Mouse (Mus musculus): ENCODE data around the gene Rreb1. TPM values are rescaled to one million over a fixed set of nuclear protein-coding genes. Genes with fewer than 3 reads are reported as not detected.

Rreb1 gene
- polyA plus RNA-seq, 1 experiment from 2014 or later = 10.0 TPM

DNA sequence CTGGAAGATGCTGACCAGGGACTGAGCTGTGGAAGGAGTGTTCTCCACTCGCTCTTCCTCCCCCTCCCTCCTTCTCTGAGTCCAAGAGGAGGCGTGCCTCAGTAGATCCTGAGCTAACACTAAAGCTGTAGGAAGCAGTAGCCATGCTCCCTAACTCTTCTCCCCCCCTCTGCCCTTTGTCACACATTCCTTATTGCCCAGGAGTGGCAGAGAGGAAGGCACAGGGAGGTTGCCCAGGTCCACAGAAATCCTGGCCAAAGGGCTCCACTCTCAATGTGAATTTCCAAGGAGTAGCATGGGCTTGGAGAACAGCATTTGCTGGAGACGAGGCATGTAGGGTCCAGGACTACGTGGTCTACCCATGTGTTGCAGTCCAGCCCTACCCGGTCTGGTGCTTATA lies 104.8 kb downstream of the Rreb1 start:
- no peak overlapping the region for H3K4me2 ChIP-seq (replicated peaks; ENCODE audit: low read depth, low read length)
- H3K27ac ChIP-seq (ENCODE audit: low read length) = peak overlapping the region; percentile 52
- ATAC-seq (no peak), DNase-seq (ENCODE audit: low spot score) (no peak)
- TF ChIP-seq EP300 (IDR thresholded peaks at IDR 0.05) = no peak
- TF ChIP-seq CTCF (IDR thresholded peaks at IDR 0.05) = no peak
- H3K4me1 ChIP-seq (ENCODE audit: insufficient read depth, low read depth, low read length) = peaks cover 45% of the 10 kb centered on the region; the same call in 1 of the 2 replicates
- WGBS = 65% methylated on average over 5 of the region's 5 CpGs
- no peaks in the 10 kb centered on the region for H3K27me3 ChIP-seq (replicated peaks; ENCODE audit: insufficient read depth, low read length)
- no peaks in the 10 kb centered on the region for H3K9me3 ChIP-seq (ENCODE audit: low read length)
- H3K36me3 ChIP-seq (ENCODE audit: insufficient read depth, low read length) = no peaks in the 10 kb centered on the region
- H3K4me3 ChIP-seq (ENCODE audit: low read depth, low read length) = no peak overlapping the region
- no peak overlapping the region for H3K9ac ChIP-seq (replicated peaks; ENCODE audit: low read depth)

DNA sequence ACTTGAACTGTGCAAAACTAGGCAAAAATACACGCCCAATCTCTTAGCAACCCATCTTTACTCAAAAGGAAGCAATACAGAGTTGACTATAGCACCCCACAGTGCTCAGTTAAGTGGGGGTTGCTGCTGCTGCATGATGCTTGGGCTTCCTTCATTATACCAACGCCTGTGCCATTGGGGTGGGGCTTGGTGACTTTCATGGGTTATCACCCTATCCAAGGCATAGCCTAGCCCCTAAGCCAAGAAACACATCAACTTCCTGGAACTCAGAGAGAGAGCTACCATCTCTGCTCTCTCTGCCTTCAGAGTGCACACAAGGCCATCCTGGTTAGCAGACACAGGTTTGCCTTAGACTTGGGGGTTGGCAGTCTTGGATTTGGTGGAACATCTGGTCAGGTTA lies 107.2 kb downstream of the Rreb1 start:
- H3K4me1 ChIP-seq (ENCODE audit: insufficient read depth, low read depth, low read length) = peaks cover 25% of the 10 kb centered on the region; the same call in 1 of the 2 replicates
- TF ChIP-seq EP300 (IDR thresholded peaks at IDR 0.05) = no peak
- TF ChIP-seq CTCF (IDR thresholded peaks at IDR 0.05) = no peak
- no peak overlapping the region for H3K9ac ChIP-seq (replicated peaks; ENCODE audit: low read depth)
- peaks cover 4% of the 10 kb centered on the region; the same call in 1 of the 2 replicates for H3K36me3 ChIP-seq (ENCODE audit: insufficient read depth, low read length)
- H3K4me2 ChIP-seq (replicated peaks; ENCODE audit: low read depth, low read length) = no peak overlapping the region
- no peaks in the 10 kb centered on the region for H3K27me3 ChIP-seq (replicated peaks; ENCODE audit: insufficient read depth, low read length)
- 86% methylated on average over 2 of the region's 2 CpGs for WGBS
- H3K27ac ChIP-seq (ENCODE audit: low read length) = no peak overlapping the region
- H3K4me3 ChIP-seq (ENCODE audit: low read depth, low read length) = no peak overlapping the region
- H3K9me3 ChIP-seq (ENCODE audit: low read length) = no peaks in the 10 kb centered on the region
- ATAC-seq (no peak), DNase-seq (ENCODE audit: low spot score) (no peak)

GRCm38 (mm10) chr13:37886024-37886423 lies 107.8 kb downstream of the Rreb1 start:
- Histone ChIP-seq H3K4me1 (ENCODE audit: insufficient read depth, low read depth, low read length) (peaks cover 18% of the 10 kb centered on the region; the same call in 1 of the 2 replicates), H3K27me3 (replicated peaks; ENCODE audit: insufficient read depth, low read length) (no peaks in the 10 kb centered on the region), H3K9me3 (ENCODE audit: low read length) (no peaks in the 10 kb centered on the region), H3K9ac (replicated peaks; ENCODE audit: low read depth) (no peak overlapping the region), H3K36me3 (ENCODE audit: insufficient read depth, low read length) (peaks cover 8% of the 10 kb centered on the region; the same call in 1 of the 2 replicates), H3K4me2 (replicated peaks; ENCODE audit: low read depth, low read length) (no peak overlapping the region), H3K4me3 (ENCODE audit: low read depth, low read length) (no peak overlapping the region), H3K27ac (ENCODE audit: low read length) (no peak overlapping the region)
- WGBS = 73% methylated on average over 6 of the region's 6 CpGs
- TF ChIP-seq CTCF (IDR thresholded peaks at IDR 0.05) (no peak), EP300 (IDR thresholded peaks at IDR 0.05) (no peak)
- no peak for ATAC-seq
- no peak for DNase-seq (ENCODE audit: low spot score)

DNA sequence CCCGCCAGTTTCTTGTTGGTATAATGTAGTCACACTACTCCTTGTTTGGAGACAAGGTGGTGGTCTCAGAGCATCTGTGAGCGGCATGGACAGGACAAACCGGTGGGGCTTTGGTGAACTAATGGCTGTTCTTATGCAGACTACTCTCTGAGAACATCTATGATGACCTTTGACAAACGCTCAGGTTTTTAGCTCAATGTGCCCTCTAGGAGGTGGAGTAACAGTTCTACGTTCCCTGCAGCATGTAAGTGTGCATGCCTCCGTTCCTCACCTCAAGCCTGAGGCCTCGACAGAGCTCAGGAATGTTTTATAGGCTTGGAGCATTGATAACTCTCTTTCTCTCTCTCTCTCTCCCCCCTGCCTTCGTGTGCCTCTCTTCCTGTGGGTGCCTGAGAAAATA lies 116.6 kb downstream of the Rreb1 start:
- TF ChIP-seq EP300 (IDR thresholded peaks at IDR 0.05) (no peak), CTCF (IDR thresholded peaks at IDR 0.05) (no peak)
- Histone ChIP-seq H3K27me3 (replicated peaks; ENCODE audit: insufficient read depth, low read length) (no peaks in the 10 kb centered on the region), H3K36me3 (ENCODE audit: insufficient read depth, low read length) (peaks cover 31% of the 10 kb centered on the region), H3K4me1 (ENCODE audit: insufficient read depth, low read depth, low read length) (no peaks in the 10 kb centered on the region), H3K27ac (ENCODE audit: low read length) (no peak overlapping the region), H3K4me3 (ENCODE audit: low read depth, low read length) (no peak overlapping the region), H3K9me3 (ENCODE audit: low read length) (no peaks in the 10 kb centered on the region), H3K4me2 (replicated peaks; ENCODE audit: low read depth, low read length) (no peak overlapping the region), H3K9ac (replicated peaks; ENCODE audit: low read depth) (no peak overlapping the region)
- DNase-seq (ENCODE audit: low spot score) (no peak), ATAC-seq (no peak)
- 58% methylated on average over 8 of the region's 8 CpGs for WGBS

DNA sequence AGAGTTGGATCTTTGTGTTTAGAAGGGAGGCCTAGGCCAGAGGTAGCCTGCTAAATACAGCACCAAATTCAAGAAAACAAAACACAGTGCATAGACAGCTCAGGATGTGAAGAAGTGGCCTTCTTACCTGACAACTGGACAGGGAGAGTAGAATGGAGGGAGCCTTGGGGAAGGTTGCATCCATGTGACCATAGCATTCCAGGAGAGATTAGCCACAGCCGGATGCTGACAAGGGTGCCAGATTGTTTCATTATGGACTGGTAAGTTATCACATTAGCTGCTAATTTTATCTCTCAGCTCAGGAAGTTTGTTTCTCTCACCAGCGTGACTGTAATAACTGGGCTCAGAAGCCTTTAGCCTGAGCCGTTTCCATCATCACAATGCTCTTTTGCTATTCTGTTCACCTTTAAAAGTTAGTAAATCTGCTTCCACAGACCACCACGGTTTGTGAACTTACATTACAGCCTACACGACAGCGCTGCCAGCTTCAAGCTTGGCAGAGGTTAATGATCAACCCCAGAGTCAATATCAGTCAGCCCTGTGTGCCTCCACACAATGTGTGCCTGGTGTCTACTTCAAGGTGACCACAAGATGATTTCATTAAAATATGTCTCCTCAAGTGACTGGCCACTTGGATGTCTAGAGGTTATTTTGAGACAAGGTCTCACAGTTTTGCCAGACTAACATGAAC lies 117.5 kb downstream of the Rreb1 start:
- WGBS = 53% methylated on average over 6 of the region's 6 CpGs
- Histone ChIP-seq H3K9me3 (ENCODE audit: low read length) (no peaks in the 10 kb centered on the region), H3K27me3 (replicated peaks; ENCODE audit: insufficient read depth, low read length) (no peaks in the 10 kb centered on the region), H3K9ac (replicated peaks; ENCODE audit: low read depth) (no peak overlapping the region), H3K4me2 (replicated peaks; ENCODE audit: low read depth, low read length) (no peak overlapping the region), H3K4me1 (ENCODE audit: insufficient read depth, low read depth, low read length) (no peaks in the 10 kb centered on the region), H3K27ac (ENCODE audit: low read length) (0 out of 2 replicates have a peak overlapping the region, but pooled peaks have one; percentile 20), H3K36me3 (ENCODE audit: insufficient read depth, low read length) (peaks cover 27% of the 10 kb centered on the region), H3K4me3 (ENCODE audit: low read depth, low read length) (no peak overlapping the region)
- no peak for TF ChIP-seq CTCF (IDR thresholded peaks at IDR 0.05)
- no peak for TF ChIP-seq EP300 (IDR thresholded peaks at IDR 0.05)
- ATAC-seq (peak; percentile 83), DNase-seq (ENCODE audit: low spot score) (peak; percentile 77)

DNA sequence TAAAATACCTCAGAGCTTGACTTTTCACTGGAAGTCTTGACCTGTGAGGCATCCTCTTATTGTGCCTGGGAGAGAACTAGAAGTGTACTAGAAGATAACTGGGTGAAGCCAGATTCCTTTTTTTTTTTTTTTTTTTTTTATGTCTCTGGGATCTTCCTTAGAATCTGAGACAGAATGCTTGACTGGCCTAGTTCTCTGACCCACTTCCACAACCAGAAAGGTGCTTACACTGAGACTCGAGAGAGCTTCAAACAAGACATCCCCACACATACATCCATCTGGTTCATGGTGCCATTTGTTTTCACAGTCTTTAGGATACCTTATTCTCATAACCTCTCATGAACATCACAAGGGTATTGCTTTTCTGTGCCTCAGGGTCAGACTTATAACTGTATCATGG lies 118.2 kb downstream of the Rreb1 start:
- Histone ChIP-seq H3K4me1 (ENCODE audit: insufficient read depth, low read depth, low read length) (no peaks in the 10 kb centered on the region), H3K27ac (ENCODE audit: low read length) (no peak overlapping the region), H3K27me3 (replicated peaks; ENCODE audit: insufficient read depth, low read length) (no peaks in the 10 kb centered on the region), H3K9ac (replicated peaks; ENCODE audit: low read depth) (no peak overlapping the region), H3K4me2 (replicated peaks; ENCODE audit: low read depth, low read length) (no peak overlapping the region), H3K4me3 (ENCODE audit: low read depth, low read length) (no peak overlapping the region), H3K9me3 (ENCODE audit: low read length) (no peaks in the 10 kb centered on the region), H3K36me3 (ENCODE audit: insufficient read depth, low read length) (peaks cover 26% of the 10 kb centered on the region)
- no peak for DNase-seq (ENCODE audit: low spot score)
- no peak for ATAC-seq
- whole genome bisulfite sequencing = 79% methylated on average over 1 of the region's 1 CpGs
- no peak for TF ChIP-seq EP300 (IDR thresholded peaks at IDR 0.05)
- no peak for TF ChIP-seq CTCF (IDR thresholded peaks at IDR 0.05)

Data from lung, postnatal 0 days (tissue).